Mouse (Mus musculus): ENCODE data around the gene Lcat.

Lcat gene

DNA sequence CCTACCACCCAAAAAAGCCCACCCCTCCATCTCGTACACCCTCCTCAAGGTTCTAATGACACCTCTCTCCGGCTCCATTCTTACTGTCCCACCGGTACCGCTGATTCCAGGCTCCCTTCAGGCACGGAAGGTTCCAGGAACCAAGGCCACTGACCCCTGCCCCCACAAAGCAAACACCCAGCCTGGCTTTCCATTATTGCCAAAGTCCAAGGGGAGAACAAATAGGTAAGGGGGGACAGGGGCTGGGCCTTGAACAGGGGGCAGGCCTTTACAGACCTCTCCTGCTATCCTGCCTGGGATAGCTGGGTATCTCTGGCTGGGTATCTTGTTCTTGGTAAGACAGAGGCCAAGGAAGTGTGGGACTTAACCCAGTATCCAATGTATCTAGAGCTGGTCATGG lies 640 bp downstream of the Lcat start:
- DNase-seq: no peak

DNA sequence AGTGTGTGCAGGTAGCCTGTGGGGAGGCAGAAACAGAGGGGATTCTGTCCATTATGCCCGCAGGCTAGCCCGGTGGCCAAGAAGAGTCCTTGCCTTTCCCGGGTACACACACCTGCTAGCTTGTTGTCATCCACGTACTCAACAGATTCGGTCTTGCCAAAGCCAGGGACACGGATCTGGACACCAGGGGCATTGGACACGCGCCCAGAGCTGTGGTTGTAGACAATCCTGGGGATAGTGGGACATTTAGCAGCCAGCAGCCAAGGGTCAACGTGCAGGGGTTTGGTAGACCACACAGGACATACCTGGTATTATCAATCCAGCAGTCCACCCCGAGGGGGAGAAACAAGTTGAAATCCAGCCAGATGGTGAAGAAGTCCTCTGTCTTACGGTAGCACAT lies 1.2 kb downstream of the Lcat start:
- peak; percentile 30 to 34 for DNase-seq

DNA sequence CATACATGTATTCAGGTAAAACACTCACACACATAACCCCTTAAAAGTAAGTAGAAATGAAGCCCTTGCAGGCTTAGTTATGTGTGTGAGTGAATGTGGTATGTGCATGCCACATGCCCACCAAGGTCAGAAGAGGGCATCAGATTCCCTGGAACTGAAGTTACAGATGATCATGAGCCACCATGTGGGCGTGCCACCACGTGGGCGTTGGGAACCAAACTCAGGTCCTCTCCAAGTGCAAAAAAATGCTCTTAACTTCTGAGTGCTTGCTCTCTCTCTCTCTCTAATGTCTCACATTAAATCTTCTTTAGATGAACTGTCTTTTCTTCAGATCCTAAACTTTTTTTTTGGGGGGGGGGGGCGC lies 4.9 kb downstream of the Lcat start, which contains the start of gene Psmb10:
TSS of gene Psmb10 (minus strand) at position 139 of the 364 bp plus-strand sequence.
- peak; percentile 54 to 58 for DNase-seq

DNA sequence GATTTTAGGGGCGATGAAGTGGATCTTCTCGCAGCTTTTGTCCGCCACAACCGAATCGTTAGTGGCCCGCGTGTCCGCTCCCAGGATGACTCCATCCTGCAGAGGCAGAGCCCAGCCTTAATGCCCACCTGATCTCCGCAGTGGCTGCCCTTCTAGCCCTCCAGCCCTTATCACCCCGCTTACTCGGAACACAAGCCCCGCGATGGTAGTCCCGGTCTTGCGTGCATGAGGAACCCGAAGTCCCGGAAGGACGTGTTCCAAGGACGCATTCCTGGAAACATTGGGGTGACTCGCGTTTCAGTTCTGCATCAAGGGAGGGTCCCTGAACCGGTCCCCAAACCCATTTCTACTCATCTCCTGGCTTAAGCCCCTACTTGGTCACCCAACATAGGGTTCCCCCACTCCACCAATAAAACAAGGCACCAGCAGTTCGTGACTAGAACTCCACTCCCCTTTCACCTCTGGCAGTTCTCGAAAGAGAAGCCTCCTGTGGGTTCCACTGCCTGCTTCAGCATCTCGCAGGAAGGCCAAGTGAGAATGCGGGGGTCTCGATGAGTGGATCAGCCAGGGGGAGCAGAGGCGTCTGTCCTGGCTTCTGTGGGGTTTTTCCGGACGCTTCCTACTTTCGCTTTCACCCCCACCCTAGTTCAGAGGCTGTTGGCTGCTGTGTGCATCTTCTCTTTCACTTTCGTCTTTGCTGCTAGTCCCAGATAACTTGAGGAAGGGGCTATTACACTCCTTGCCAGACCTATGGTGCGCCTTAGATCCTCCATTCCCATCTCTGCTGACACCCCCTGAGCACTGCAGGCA lies 5.5 kb downstream of the Lcat start:
- peak; percentile 52 to 65 for DNase-seq

DNA sequence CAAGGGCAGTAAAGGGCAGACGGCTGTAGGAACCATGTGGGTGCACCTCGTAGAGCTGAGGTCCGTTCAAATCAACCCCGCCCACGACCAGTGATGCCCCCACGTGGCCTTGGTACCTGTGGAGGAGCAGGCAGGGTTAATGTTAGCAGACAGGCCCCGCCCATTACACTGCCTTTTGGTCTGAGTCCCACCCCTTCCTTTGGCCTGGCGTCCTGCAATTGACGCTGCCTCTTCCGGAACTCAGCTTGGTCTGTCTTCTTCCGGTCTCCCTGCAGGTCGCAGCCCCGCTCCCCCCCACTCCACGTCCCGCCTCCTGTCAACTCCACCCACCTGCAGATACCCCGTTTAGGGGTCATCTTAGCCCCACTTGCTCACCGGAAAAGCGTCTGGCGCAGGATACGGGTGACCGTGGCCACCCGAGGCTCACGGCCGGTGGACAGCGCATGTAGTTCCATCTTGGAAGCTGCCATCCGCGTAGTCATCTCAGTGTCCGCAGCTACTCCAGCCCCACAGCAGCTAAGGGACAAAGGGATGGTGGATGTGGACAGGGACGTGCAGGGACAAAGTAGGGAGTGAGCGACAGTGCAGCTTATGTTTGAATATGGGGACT lies 6.2 kb downstream of the Lcat start:
- peak; percentile 95 to 96 for DNase-seq

DNA sequence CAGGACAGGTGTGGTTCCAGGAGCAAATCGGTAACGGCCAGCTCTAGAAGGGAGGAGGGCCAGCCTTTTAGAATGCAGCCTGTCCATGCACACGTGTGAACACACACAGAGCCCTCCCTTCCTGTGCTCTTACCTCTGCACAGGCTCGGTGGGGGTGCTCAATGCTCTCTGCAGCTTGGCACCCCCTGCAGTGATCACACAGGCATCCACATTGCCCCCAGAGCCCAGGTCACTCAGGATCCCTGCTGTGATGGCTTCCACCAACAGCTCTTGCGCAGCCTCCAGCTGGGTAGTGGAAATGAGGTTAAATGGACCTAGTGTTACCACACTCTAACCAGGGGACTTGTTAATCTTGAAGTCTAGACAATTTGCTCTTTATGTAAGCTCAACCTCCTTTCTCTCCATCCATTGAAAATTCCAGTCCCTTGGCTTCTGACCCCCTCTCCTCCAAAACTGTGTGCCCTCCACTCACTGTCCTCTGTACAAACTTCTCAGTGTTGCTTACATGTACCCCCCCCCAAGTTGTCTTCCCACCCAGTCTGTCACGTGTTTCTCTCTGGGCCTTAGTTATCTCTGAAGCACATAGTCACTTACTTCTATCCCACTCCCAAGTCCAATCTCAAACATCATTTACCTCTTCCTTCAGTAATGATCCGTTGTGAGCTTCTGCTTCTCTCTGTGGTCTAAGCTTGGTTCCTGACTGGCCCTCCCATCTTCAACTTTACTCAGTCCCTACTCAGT lies 7.1 kb downstream of the Lcat start:
- peak; percentile 39 to 48 for DNase-seq

DNA sequence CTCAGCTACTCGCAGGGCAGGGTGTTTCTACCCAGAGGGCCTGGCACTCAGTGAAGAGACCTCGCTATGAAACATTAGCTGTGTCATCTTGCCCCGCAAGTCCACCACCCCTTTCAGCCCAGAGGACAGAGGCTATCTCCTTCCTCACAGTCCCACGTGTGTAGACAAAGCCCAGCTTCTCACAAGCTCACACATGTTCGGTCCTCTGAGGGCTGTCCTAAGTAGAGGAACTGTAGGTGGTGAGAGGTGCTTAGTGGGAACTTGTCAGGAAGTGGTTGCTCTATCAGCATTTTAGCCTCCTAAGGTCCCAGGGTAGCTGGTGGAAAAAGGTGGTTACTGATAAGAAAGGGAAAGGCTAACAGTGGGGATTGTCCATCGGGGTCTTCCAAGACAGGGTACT lies 8.1 kb downstream of the Lcat start:
- DNase-seq: no peak

DNA sequence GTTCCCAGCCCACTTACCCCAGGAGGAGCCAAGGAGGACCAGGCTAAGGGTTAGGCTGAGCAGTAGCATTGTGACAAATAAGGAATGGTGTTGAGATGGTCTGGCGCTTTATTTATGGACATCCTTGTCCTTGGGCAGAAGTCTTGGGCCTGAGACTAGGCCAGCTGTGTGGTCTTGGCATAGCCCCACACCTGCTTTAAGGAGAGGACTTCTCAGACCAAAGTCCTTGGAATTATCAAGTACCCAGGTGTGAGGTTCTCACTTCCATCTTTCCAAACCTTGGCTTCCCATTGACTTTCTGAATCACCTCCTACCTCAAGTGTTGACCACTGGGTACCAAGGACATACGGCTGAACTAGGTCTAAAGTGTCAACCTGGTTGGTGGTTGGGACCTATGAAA lies 9.4 kb downstream of the Lcat start, which contains the start of gene Ctrl:
TSS of gene Ctrl (minus strand) at position 101 of the 400 bp plus-strand sequence.
- DNase-seq: no peak

DNA sequence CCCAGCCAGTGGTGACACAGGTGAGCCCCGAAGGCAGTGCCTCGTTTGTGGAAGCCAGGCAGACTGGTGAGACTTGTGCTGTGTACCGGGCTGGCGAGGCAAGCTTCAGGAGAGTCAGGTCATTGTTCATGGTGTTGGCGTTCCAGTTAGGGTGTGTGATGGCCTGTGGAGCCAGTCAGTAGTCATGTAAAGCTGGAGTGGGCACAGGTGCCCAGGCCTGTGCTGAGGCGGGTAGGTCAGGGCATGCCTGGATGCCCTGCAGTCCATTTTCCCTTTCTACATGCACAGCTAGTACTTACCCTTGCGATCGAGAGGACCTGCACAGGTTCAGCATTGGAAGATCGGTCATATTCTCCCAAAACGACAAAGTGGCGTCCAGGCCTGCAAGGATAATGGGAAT lies 10.7 kb downstream of the Lcat start:
- no peak for DNase-seq

DNA sequence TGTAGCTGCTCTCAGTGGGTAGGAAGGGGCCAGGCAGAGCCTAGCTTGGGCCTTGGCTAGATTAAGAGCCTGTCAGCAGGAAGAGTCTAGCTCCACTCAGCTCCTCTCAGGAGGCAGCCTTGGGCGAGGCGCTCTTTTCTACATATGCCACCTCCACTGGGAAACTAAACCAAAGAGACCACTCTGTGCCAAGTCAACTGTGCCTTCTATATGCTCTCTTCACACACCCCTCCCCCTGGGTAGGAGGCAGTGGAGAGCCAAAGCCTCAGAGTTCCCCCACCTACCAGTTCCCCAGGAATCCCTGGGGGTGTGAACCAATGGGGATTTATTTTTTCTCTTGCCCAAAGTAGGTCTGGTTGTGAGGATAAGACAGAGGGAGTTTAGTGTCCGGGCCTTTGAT lies 11.9 kb downstream of the Lcat start:
- no peak for DNase-seq

DNA sequence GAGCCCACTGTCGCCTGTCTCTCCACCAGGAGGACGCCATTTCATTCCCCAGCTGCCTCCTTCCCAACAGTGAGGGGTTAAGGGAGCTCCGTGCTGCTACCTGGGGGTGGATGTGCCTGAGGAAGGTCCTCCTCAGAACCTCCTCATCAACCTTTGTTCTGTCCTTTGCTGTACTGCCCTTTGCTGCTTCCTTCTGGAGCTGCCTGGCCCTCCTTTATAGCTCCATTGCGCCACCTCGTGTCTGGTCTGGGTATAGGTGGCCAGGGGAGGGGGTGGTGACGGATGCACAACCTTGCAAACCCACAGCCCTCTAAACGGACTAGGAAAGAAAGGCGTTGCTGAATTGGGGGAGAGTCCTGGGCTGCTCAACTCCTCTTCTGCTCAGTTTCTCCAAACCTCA lies 12.6 kb downstream of the Lcat start:
- peak; percentile 96 to 97 for DNase-seq

DNA sequence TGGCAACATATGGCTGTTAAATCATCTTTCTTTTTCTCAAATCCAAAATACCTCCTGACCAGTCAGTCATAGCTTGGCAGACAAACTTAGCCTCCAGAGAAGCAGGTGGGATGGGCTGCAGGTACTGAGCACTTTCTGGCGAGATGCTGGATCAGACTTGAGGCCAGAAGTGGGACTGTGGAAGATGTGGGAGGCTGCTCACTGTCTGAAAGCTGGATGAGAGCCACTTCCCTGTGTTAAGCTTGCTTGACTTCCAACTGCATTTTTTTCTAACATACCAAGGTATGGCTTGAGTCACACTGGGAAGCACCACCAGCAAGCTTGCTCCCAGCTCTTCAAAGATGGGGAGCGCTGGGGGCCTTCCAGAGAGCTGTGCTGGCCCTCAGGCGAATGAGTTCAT lies 18.1 kb downstream of the Lcat start:
- DNase-seq: no peak

DNA sequence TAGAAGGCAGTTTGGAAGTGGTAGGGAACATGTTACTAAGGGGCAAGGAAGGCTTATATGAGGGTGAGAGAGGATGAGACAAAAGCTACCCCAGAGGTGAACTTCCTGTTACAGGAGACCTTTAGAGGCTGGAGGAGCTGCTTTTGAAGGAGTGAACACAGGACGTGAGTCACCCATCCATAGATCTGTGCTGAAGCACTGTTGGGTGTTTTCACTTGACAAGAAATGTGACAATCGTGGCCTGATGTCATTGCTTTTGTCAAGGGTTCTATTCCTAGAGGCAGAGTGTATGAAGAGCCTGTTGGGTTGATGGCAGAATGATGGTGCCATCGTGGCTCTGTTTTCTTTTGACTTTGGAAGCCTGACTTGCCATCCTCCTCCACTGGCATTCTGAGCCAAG lies 23.8 kb downstream of the Lcat start:
- no peak for DNase-seq

DNA sequence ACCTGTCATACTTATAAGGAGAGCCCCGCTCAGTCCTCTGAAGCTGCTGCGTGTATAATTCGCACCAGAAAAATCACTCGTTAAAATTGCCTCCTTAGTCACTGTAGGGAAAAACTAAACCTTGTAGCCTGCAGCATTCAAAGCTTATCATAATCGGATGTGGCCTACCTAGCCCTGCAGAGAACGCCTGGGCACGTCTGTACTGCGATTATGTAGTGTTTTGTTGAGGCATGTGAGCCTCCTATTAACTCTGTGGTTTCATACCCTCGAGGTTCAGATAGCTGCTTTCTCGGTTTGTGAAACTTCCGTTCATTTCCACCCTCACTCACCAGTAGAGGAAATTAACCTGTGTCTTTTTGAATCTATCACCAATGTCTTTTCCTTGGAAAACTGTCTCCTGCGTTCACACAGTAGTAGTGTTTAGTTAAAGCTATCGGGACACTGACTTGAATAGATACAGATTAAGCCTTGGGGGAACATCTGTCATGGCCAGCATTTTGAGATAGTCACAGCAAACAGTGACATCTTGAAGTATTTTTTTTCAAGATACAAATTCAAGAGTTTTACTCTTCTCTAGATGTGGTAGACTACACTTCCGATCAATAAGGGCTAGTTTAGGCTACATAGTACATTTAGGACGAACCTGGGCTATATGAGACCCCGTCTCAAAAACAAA lies 42.1 kb downstream of the Lcat start:
- DNase-seq: no peak

DNA sequence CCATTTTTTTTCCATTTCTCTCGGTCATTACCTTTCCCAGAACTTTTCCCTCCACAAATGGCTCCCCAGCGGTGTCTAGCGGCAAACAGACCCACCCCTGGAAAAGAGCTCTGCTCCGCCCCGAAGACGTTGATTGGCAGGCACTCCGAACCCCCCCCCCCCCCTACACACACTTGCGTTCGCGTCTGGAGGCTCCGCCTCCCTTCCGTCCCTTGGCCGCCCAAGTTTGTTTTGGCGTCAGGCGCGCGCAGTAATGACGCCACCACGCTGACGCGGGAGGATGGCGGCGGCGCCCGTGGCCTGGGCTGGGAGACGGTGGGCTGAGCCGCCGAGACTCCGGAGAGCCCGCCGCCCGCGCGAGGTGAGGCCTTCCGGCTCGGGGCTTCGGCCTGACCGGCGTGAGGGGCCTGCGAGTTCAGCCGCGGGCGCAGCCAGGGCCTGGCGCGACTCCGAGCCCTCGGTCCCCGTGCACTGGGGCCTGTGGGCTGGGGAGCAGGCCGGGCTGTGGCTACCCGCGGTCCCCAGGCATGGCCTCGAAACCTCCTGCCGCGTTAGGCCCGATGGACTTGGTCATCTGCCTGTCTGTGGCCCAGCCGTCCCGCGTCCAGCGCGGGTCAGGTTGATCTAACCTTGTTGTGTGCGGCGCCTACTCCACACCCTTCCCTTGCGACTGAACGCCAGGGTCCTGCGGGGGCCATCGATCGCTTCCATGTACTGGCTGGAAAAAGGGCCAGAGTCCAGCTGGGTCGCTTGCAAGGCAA lies 42.8 kb downstream of the Lcat start, which contains the start of gene Pskh1:
TSS of gene Pskh1 (plus strand) at position 262 of the 761 bp plus-strand sequence.
- peak; percentile 97 to 98 for DNase-seq

DNA sequence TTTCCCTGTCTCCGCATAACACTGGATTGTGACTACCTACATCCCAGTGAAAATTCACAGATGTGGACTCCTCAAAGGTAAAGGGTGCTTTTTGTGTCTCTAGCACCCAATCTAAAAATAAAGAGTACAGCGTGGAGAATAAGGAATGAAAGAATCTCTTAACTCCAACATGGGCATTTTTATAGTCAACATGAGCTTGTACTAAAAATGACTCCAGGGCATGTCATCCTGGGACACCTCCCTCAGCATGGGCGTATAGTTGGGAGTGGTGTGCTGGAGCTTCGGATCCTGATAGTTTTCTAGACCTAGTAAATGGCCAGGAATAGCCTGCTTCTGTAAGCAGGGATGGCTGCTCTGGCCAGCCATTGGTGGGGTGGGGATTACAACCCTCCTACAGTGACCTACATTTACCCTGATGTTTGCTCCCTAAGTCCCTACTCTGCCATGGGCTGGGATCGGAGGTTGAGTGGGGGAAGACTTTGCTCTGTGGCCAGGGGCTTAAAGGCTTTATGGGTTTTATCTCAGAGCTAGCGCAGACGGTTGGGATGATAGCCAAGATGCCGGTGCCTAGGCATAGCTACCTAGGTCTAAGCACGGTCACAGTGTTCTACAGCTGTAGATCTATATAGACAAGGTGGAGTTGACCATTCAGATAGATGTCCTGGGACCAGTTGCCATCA lies 45.2 kb downstream of the Lcat start:
- no peak for DNase-seq

DNA sequence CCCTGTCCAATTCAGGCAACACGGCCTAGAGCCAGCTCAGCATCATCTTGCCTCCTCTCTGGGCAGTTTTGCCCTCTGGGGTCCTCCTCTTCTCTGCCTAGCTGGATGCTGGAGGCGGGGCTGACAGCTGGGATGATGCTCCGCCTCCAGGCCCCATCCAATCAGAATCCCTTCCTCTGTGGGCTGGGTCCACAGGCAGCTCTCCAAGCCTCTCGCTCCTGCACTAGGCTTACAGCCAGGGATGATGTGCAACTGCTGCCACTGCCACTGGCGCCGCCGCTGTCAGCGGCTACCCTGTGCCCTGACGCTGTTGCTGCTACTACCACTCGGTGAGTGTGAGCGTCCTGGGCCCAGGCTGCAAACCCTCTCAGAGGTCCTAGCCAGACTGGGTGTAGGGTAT lies 49.8 kb downstream of the Lcat start, which contains the start of gene Nrn1l:
TSS of gene Nrn1l (plus strand) at position 229 of the 400 bp plus-strand sequence.
- peak; percentile 69 to 75 for DNase-seq

DNA sequence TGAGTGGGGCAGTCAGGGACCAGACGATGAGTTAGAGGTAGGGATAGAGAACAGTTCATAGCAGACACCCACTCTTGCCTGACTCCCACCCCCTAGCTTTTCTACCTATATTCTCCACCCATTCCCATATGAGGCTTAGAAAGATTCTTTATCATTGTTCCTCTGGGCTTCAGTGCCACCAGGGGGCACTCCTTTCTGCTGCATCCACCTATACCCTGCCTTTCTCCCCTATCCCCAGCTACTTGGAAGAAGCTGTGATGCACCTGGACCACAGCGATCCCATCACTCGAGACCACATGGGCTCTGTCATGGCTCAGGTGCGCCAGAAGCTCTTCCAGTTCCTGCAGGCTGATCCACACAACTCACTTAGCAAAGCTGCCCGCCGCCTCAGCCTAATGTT lies 50.8 kb downstream of the Lcat start:
- peak; percentile 49 to 50 for DNase-seq

DNA sequence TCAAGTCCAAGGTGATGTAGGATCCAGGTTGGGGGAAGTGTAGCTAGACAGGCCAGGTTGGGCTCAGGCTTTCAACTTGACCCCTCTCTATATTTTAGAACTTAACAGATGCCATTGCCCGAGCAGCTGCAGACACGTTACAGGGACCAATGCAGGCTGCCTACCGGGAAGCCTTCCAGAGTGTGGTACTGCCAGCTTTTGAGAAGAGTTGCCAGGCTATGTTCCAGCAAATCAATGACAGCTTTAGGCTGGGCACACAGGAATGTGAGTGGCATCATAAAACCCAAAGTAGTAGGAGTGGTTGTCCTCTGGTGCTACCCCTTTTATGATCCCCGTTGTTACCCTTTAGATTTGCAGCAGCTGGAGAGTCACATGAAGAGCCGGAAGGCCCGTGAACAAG lies 52.3 kb downstream of the Lcat start:
- peak; percentile 68 to 69 for DNase-seq

DNA sequence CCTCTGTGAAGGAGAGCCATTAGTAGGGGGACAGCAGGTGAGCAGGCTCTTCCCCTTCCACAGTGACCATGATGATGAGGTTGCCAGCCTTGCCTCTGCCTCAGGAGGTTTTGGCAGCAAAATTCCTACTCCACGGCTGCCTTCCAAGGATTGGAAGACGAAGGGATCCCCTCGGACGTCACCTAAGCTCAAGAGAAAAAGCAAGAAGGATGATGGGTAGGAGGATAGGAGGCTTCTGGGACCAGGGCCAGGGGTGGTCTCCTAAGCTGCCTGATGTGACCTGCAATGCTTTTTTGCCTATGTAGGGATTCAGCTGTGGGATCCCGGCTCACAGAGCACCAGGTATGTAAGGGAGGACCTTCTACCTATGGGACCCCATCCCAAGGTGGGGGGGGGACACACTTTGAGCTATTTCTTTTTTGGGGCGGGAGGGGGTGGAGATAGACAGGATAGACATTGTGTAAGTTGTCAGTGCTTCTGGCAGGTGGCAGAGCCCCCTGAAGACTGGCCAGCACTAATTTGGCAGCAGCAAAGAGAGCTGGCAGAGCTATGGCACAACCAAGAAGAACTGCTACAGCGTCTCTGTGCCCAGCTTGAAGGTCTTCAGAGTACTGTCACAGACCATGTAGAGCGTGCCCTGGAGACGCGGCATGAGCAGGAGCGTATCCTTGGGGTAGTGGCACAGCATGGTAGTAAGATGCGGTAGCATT lies 53.3 kb downstream of the Lcat start:
- DNase-seq: peak; percentile 57 to 70
